Mouse (Mus musculus) lung, postnatal 14 days (tissue): ENCODE measurements around the gene Tdrd5.
"Not testable (repeated sequence)": the region's sequence is repeated elsewhere in the genome, so short reads cannot be mapped to it uniquely, and the experiment has no call there.

ENCODE experiments used
- DNase-seq: peaks from one replicate; pipeline ENCODE4 v3.0.0; 2021

Gene Tdrd5

GRCm38 (mm10) chr1:156302911-156303749 lies at the start of gene Tdrd5:
Tdrd5 (minus strand) TSS chr1:156303664.
- DNase-seq = peak; percentile 16

- DNase-seq = no peak
Observed at GRCm38 (mm10) chr1:156352466-156352865, 49.0 kb upstream of the Tdrd5 start.

- no peak for DNase-seq
Observed at GRCm38 (mm10) chr1:156350441-156350840, 47.0 kb upstream of the Tdrd5 start.

GRCm38 (mm10) chr1:156349031-156349430 lies 45.6 kb upstream of the Tdrd5 start:
- no peak for DNase-seq

GRCm38 (mm10) chr1:156345633-156346032 lies 42.2 kb upstream of the Tdrd5 start:
- no peak for DNase-seq

GRCm38 (mm10) chr1:156344433-156344832 lies 41.0 kb upstream of the Tdrd5 start:
- DNase-seq = no peak

- no peak for DNase-seq
Observed at GRCm38 (mm10) chr1:156340847-156341246, 37.4 kb upstream of the Tdrd5 start.

GRCm38 (mm10) chr1:156323126-156323525 lies 19.7 kb upstream of the Tdrd5 start:
- DNase-seq = no peak

GRCm38 (mm10) chr1:156310630-156311029 lies 7.2 kb upstream of the Tdrd5 start, which contains the start of gene Nphs2:
Nphs2 (plus strand) TSS chr1:156310727.
- peak; percentile 4 for DNase-seq

GRCm38 (mm10) chr1:156308595-156308994 lies 5.1 kb upstream of the Tdrd5 start:
- DNase-seq = no peak

GRCm38 (mm10) chr1:156290016-156290415 lies 13.4 kb downstream of the Tdrd5 start:
- DNase-seq = no peak

- DNase-seq = not testable (repeated sequence)
Observed at GRCm38 (mm10) chr1:156289222-156289587, 14.3 kb downstream of the Tdrd5 start.

- no peak for DNase-seq
Observed at GRCm38 (mm10) chr1:156288556-156289221, 14.8 kb downstream of the Tdrd5 start.

- DNase-seq = no peak
Observed at GRCm38 (mm10) chr1:156285541-156285896, 17.9 kb downstream of the Tdrd5 start.

- peak; percentile 8 for DNase-seq
Observed at GRCm38 (mm10) chr1:156284851-156285540, 18.5 kb downstream of the Tdrd5 start.

GRCm38 (mm10) chr1:156284207-156284606 lies 19.3 kb downstream of the Tdrd5 start:
- DNase-seq = no peak

- no peak for DNase-seq
Observed at GRCm38 (mm10) chr1:156280131-156280530, 23.3 kb downstream of the Tdrd5 start.

GRCm38 (mm10) chr1:156273647-156274046 lies 29.8 kb downstream of the Tdrd5 start:
- no peak for DNase-seq

GRCm38 (mm10) chr1:156271654-156272053 lies 31.8 kb downstream of the Tdrd5 start:
- DNase-seq = no peak

GRCm38 (mm10) chr1:156270471-156270870 lies 33.0 kb downstream of the Tdrd5 start:
- no peak for DNase-seq

- DNase-seq = not testable (repeated sequence)
Observed at GRCm38 (mm10) chr1:156268546-156268945, 34.9 kb downstream of the Tdrd5 start.

- DNase-seq = no peak
Observed at GRCm38 (mm10) chr1:156263946-156264345, 39.5 kb downstream of the Tdrd5 start.

- peak; percentile 65 for DNase-seq
Observed at GRCm38 (mm10) chr1:156263352-156263751, 40.1 kb downstream of the Tdrd5 start.

GRCm38 (mm10) chr1:156254866-156255265 lies 48.6 kb downstream of the Tdrd5 start:
- DNase-seq = no peak
